Mouse (Mus musculus): ENCODE results near the gene Gm30191. TPM values are rescaled to one million over a fixed set of nuclear protein-coding genes. Genes with fewer than 3 reads are reported as not detected.

Gene Gm30191
- total and polyA plus RNA-seq, 2 experiments: not detected

DNA sequence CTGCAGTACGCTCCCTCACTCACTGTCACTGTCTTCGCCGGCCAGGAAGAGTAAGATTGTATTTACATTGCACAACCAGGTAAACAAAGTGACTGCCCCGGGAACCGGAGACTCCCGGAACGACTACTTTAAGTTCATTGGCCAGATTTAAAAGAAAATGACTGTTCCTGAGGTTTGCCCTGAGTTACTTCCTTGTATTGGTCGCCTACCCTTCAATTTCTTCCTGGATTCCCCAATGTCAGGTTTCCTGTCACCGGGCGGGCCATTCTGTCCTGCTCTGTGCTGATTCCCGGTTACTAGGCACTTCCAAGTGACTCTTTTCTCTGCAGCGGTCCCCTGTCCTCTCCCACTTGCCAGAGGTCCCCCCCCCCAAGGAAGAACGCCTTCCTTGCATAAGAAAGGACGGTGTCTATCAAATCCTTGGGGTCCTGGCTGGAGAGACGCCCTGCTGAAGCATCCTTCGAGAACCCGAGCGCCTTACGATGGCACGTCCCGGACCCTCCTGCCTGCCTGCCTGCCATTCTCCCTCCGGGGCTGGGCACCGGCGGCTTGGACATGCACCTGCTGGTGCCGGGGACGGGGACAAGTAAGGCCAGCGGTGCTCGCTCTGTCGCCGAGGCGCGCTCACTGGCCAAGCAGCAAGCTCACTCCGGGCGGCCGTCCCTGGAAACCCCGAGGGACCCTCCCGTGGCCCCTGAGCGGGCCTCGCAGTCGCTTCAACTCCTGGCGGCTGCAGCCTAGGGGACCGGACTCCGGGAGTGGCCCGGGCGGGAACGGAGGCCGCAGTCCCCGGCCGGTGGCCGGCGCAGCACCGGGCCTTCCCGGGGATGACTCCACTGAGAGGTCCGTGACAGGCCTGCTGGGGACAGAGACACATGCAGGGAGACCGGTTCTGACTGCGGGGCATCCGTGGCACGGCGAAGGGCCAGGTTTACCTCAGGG lies 39.8 kb downstream of the Gm30191 start:
- Histone ChIP-seq H3K4me3 (ENCODE audit: insufficient read depth, low read depth, low read length) (peak overlapping the region; percentile 99), H3K4me1 (ENCODE audit: control insufficient read depth, insufficient read depth, low read length) (peaks cover 11% of the 10 kb centered on the region), H3K9ac (ENCODE audit: low read depth, low read length) (peak overlapping the region; percentile 94), H3K27me3 (ENCODE audit: control insufficient read depth, insufficient read depth, low read length) (no peaks in the 10 kb centered on the region), H3K79me2 (ENCODE audit: control insufficient read depth, insufficient read depth, low read length) (peaks cover 4% of the 10 kb centered on the region; the same call in 1 of the 2 replicates), H3K27ac (replicated peaks; ENCODE audit: insufficient read depth, low read depth, low read length) (peak overlapping the region; percentile 87), H3K36me3 (ENCODE audit: control insufficient read depth, insufficient read depth, low read length) (peaks cover 17% of the 10 kb centered on the region; the same call in 1 of the 2 replicates)
- under 1% methylated on average over 59 of the region's 59 CpGs for WGBS
- TF ChIP-seq POLR2A (IDR thresholded peaks at IDR 0.05; ENCODE audit: extremely low read depth, insufficient read depth, low read length) (no peak), CTCF (IDR thresholded peaks at IDR 0.05; ENCODE audit: low read depth, low read length) (no peak)
- DNase-seq (ENCODE audit: extremely low read depth, low read depth, low spot score): peak; percentile 83

DNA sequence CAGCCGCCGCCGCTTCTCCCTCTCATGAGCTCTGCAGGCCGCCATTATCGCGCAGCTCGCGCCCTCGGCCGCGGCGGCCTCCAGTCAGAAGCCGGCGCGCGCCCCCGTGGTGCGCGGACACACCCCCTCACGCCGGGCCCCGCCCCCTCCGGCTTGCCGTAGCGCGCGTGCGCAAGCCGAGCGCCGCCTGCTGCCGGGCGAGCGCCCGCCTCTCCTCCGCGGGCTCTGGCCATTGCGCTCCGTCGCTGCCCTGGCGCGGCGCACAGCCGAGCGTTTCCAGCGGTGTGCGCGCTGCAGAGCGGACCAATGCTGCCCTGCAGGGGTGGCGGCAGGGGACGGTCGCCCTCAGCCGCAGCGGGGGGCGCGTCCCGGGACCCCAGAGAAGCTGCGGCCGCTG lies 40.4 kb downstream of the Gm30191 start:
- Histone ChIP-seq H3K4me3 (ENCODE audit: insufficient read depth, low read depth, low read length) (peak overlapping the region; percentile 99), H3K36me3 (ENCODE audit: control insufficient read depth, insufficient read depth, low read length) (peaks cover 13% of the 10 kb centered on the region; the same call in 1 of the 2 replicates), H3K79me2 (ENCODE audit: control insufficient read depth, insufficient read depth, low read length) (peaks cover 4% of the 10 kb centered on the region; the same call in 1 of the 2 replicates), H3K27me3 (ENCODE audit: control insufficient read depth, insufficient read depth, low read length) (no peaks in the 10 kb centered on the region), H3K4me1 (ENCODE audit: control insufficient read depth, insufficient read depth, low read length) (peaks cover 11% of the 10 kb centered on the region), H3K9ac (ENCODE audit: low read depth, low read length) (peak overlapping the region; percentile 94), H3K27ac (replicated peaks; ENCODE audit: insufficient read depth, low read depth, low read length) (peak overlapping the region; percentile 87)
- peak; percentile 59; the same call in 1 of the 2 replicates for TF ChIP-seq POLR2A (IDR thresholded peaks at IDR 0.05; ENCODE audit: extremely low read depth, insufficient read depth, low read length)
- no peak for TF ChIP-seq CTCF (IDR thresholded peaks at IDR 0.05; ENCODE audit: low read depth, low read length)
- 1% methylated on average over 51 of the region's 59 CpGs for WGBS
- peak; percentile 56 for DNase-seq (ENCODE audit: extremely low read depth, low read depth, low spot score)

DNA sequence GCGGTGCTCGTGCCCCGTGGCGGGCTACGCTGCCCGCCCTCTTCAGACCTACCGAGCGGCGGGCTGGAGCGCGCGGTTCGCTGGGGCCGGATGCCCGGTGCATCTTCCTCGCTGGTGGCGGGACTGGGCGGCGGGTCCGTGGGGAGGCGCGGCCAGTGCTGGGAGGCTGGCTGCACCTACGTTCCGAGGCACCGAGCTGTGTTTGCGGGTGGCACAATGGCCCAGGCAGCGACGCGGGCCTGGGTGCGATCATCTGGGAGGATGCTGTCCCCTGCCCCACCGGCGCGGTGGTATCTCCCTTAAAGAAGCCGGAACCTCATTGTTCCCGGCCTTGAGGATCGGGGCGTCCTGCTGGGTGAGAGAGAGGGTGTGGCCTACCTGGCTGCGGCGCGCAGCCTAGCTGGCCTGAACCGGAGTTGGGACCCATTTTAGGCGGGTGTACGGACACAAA lies 40.9 kb downstream of the Gm30191 start, which contains the start of gene Pdik1l:
Pdik1l (minus strand) TSS at position 321 of the 451 bp plus-strand sequence.
- H3K4me1 ChIP-seq (ENCODE audit: control insufficient read depth, insufficient read depth, low read length): peaks cover 11% of the 10 kb centered on the region
- peak; percentile 63 for DNase-seq (ENCODE audit: extremely low read depth, low read depth, low spot score)
- under 1% methylated on average over 42 of the region's 43 CpGs for WGBS

DNA sequence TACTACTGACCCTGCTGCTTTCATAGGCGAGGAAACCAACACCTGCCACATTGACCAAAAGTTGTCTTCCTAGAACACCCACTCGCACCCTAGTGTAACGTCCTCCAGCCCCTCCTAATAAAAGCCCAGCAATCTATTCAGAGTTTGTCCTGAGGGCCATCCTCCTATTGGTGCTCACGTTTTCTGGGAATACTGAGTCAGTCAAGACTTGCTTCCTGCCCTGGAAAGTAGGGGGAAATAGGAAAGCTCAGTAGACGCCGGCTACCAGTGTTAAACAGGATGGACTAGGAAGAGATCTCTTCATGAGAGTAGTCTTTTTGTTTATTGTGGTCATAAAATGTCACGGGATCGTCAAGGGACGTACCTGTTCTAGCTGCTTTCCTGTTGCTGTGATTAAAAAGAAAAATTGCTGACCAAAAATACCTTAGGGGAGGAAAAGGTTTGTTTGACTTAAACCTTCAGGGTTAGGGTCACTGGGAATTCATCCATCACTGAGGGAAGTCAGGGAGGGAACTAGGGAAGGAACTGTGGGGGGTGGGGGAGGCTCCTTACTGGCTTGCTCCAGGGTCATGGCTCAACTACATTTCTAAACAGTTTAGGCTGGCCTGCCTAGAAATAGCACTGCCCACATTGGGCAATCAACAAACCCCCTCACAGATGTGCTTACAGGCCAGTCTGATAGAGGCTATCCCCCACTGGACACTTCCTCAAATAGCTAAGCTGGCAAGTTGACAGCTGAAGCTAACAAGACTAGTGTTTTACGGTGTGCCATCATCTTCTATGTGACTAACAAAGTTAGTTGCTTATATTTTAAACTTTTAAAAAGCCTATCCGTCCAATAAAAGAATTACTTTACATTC lies 41.9 kb downstream of the Gm30191 start:
- Histone ChIP-seq H3K4me3 (ENCODE audit: insufficient read depth, low read depth, low read length) (no peak overlapping the region; the same call in 1 of the 2 replicates), H3K27ac (replicated peaks; ENCODE audit: insufficient read depth, low read depth, low read length) (no peak overlapping the region), H3K4me1 (ENCODE audit: control insufficient read depth, insufficient read depth, low read length) (peaks cover 11% of the 10 kb centered on the region), H3K9ac (ENCODE audit: low read depth, low read length) (no peak overlapping the region), H3K27me3 (ENCODE audit: control insufficient read depth, insufficient read depth, low read length) (0 out of 2 replicates have a peak, but pooled peaks cover under 1% of the 10 kb centered on the region), H3K79me2 (ENCODE audit: control insufficient read depth, insufficient read depth, low read length) (peaks cover 4% of the 10 kb centered on the region; the same call in 1 of the 2 replicates), H3K36me3 (ENCODE audit: control insufficient read depth, insufficient read depth, low read length) (peaks cover under 1% of the 10 kb centered on the region; the same call in 1 of the 2 replicates)
- TF ChIP-seq POLR2A (IDR thresholded peaks at IDR 0.05; ENCODE audit: extremely low read depth, insufficient read depth, low read length) (no peak), CTCF (IDR thresholded peaks at IDR 0.05; ENCODE audit: low read depth, low read length) (no peak)
- DNase-seq (ENCODE audit: extremely low read depth, low read depth, low spot score): no peak
- 61% methylated on average over 11 of the region's 11 CpGs for WGBS

More for the DNA sequence above, 40.9 kb downstream of the Gm30191 start, which contains the start of gene Pdik1l:
- H3K79me2 ChIP-seq (ENCODE audit: control insufficient read depth, insufficient read depth, low read length): peaks cover 4% of the 10 kb centered on the region; the same call in 1 of the 2 replicates
- no peak for TF ChIP-seq CTCF (IDR thresholded peaks at IDR 0.05; ENCODE audit: low read depth, low read length)
- no peak for TF ChIP-seq POLR2A (IDR thresholded peaks at IDR 0.05; ENCODE audit: extremely low read depth, insufficient read depth, low read length)
- no peaks in the 10 kb centered on the region for H3K27me3 ChIP-seq (ENCODE audit: control insufficient read depth, insufficient read depth, low read length)
- H3K36me3 ChIP-seq (ENCODE audit: control insufficient read depth, insufficient read depth, low read length): peaks cover 10% of the 10 kb centered on the region; the same call in 1 of the 2 replicates
- peak within 1 kb of the TSS; percentile 87 for H3K27ac ChIP-seq (replicated peaks; ENCODE audit: insufficient read depth, low read depth, low read length)
- peak within 1 kb of the TSS; percentile 94 for H3K9ac ChIP-seq (ENCODE audit: low read depth, low read length)
- peak within 1 kb of the TSS; percentile 99 for H3K4me3 ChIP-seq (ENCODE audit: insufficient read depth, low read depth, low read length)

DNA sequence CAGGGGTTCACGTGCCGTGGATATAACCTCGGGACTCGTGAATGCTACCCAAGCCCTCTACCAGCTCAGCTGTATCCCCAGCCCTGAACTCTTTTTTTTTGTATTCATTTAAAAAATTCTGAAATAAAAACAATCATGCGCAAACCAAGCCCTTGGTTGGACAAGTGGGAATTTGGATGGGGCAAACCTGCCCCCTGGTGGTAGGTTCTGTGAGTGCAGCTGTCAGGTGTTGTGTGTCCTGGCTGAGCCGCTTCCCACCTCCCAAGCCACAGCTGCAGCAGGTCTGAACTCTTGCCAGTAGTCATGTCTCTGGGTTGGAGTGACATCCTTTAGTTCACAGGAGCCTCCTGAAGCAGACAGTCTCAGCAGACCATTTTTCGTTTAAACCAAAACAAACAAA lies 45.3 kb downstream of the Gm30191 start:
- WGBS: 21% methylated on average over 7 of the region's 7 CpGs
- Histone ChIP-seq H3K27me3 (ENCODE audit: control insufficient read depth, insufficient read depth, low read length) (0 out of 2 replicates have a peak, but pooled peaks cover 2% of the 10 kb centered on the region), H3K27ac (replicated peaks; ENCODE audit: insufficient read depth, low read depth, low read length) (no peak overlapping the region), H3K9ac (ENCODE audit: low read depth, low read length) (no peak overlapping the region), H3K4me1 (ENCODE audit: control insufficient read depth, insufficient read depth, low read length) (0 out of 2 replicates have a peak, but pooled peaks cover 3% of the 10 kb centered on the region), H3K79me2 (ENCODE audit: control insufficient read depth, insufficient read depth, low read length) (no peaks in the 10 kb centered on the region), H3K36me3 (ENCODE audit: control insufficient read depth, insufficient read depth, low read length) (no peaks in the 10 kb centered on the region), H3K4me3 (ENCODE audit: insufficient read depth, low read depth, low read length) (no peak overlapping the region)
- DNase-seq (ENCODE audit: extremely low read depth, low read depth, low spot score): peak; percentile 48
- TF ChIP-seq POLR2A (IDR thresholded peaks at IDR 0.05; ENCODE audit: extremely low read depth, insufficient read depth, low read length) (no peak), CTCF (IDR thresholded peaks at IDR 0.05; ENCODE audit: low read depth, low read length) (peak; percentile 95)

Measured in liver, adult 2 months (tissue).